8 mouse cellular contexts compared by ENCODE assay signal in genomic region chr11:3173425-3174318, GRCm38 (mm10). TPM values are rescaled to one million over a fixed set of nuclear protein-coding genes. Genes with fewer than 3 reads are reported as not detected.
A peak's percentile ranks its signal among the peaks of the same experiment; 100 is the strongest.
DNase-seq lines count a peak whose midpoint lies in the region; ATAC-seq and TF ChIP-seq lines count a peak whose summit lies in the region.
"Not testable (repeated sequence)": the region's sequence is repeated elsewhere in the genome, so short reads cannot be mapped to it uniquely, and the experiment has no call there.

No protein-coding gene starts in this region.

- not testable (repeated sequence) for H3K9ac ChIP-seq in heart, postnatal 0 days (replicated peaks; ENCODE audit: low read depth, low read length); limb, embryonic 14.5 days (ENCODE audit: low read depth, low read length, severe bottlenecking); midbrain, embryonic 11.5 days (ENCODE audit: low read length)

- H3K36me3 ChIP-seq in heart, postnatal 0 days (replicated peaks; ENCODE audit: control insufficient read depth, insufficient read depth, low read length); limb, embryonic 14.5 days (ENCODE audit: control insufficient read depth, insufficient read depth, low read length); midbrain, embryonic 11.5 days (ENCODE audit: control insufficient read depth, insufficient read depth, low read length): not testable (repeated sequence)

- TF ChIP-seq EP300 in heart, postnatal 0 days (IDR thresholded peaks at IDR 0.05; ENCODE audit: low read depth), result not testable (repeated sequence)

- H3K4me3 ChIP-seq in cerebellum, adult 2 months (replicated peaks; ENCODE audit: insufficient read depth, low read depth, low read length); heart, postnatal 0 days (ENCODE audit: low read depth, low read length); limb, embryonic 14.5 days (replicated peaks; ENCODE audit: low read length); midbrain, embryonic 11.5 days (ENCODE audit: low read depth, low read length): not testable (repeated sequence)

- 82% methylated on average over 11 of the region's 11 CpGs for WGBS in cerebellum, adult 2 months
- 73% methylated on average over 11 of the region's 11 CpGs for WGBS in heart, postnatal 0 days
- 81% methylated on average over 11 of the region's 11 CpGs for WGBS in limb, embryonic 14.5 days
- 84% methylated on average over 11 of the region's 11 CpGs for WGBS in midbrain, embryonic 11.5 days

- DNase-seq in 3T3-L1 (ENCODE audit: low read depth, low spot score), result peak; percentile 63
- peak; percentile 51 to 53 for DNase-seq in cerebellum, adult 2 months
- peak; percentile 29 for DNase-seq in forelimb bud, embryonic 11.5 days (ENCODE audit: low read depth, low spot score)
- DNase-seq in heart, postnatal 0 days (ENCODE audit: low spot score); limb, embryonic 14.5 days (ENCODE audit: low spot score); midbrain, embryonic 11.5 days (ENCODE audit: low spot score, missing footprints): not testable (repeated sequence)
- peak; percentile 70 for DNase-seq in kidney, postnatal 10 days
- peak; percentile 68 to 76 for DNase-seq in spleen, postnatal 14 days (ENCODE audit: low spot score in 2 of 2)

- not testable (repeated sequence) for H3K27ac ChIP-seq in cerebellum, adult 2 months (ENCODE audit: insufficient read depth, low read length); heart, postnatal 0 days (ENCODE audit: low read depth); limb, embryonic 14.5 days (replicated peaks; ENCODE audit: low read depth, low read length); midbrain, embryonic 11.5 days (ENCODE audit: low read depth, low read length)

- H3K9me3 ChIP-seq in heart, postnatal 0 days (replicated peaks; ENCODE audit: control insufficient read depth, low read length); limb, embryonic 14.5 days (ENCODE audit: control insufficient read depth, low read length); midbrain, embryonic 11.5 days (ENCODE audit: control insufficient read depth, low read length): not testable (repeated sequence)

- H3K27me3 ChIP-seq in cerebellum, adult 2 months (ENCODE audit: control insufficient read depth, insufficient read depth, low read length); heart, postnatal 0 days (ENCODE audit: control insufficient read depth, insufficient read depth, low read length); limb, embryonic 14.5 days (ENCODE audit: control insufficient read depth, insufficient read depth, low read length); midbrain, embryonic 11.5 days (ENCODE audit: control insufficient read depth, insufficient read depth, low read length): not testable (repeated sequence)

- not testable (repeated sequence) for H3K4me1 ChIP-seq in cerebellum, adult 2 months (ENCODE audit: control insufficient read depth, insufficient read depth, low read length); heart, postnatal 0 days (ENCODE audit: control insufficient read depth, insufficient read depth); limb, embryonic 14.5 days (ENCODE audit: control insufficient read depth, insufficient read depth, low read length); midbrain, embryonic 11.5 days (ENCODE audit: control insufficient read depth, insufficient read depth, low read length)

- TF ChIP-seq POLR2A in cerebellum, adult 2 months (IDR thresholded peaks at IDR 0.05; ENCODE audit: borderline replicate concordance, insufficient read depth, low read length); limb, embryonic 14.5 days (IDR thresholded peaks at IDR 0.05; ENCODE audit: borderline replicate concordance, extremely low read depth, insufficient read depth, insufficient read length): not testable (repeated sequence)

- H3K4me2 ChIP-seq in heart, postnatal 0 days (ENCODE audit: low read depth, low read length); limb, embryonic 14.5 days (replicated peaks; ENCODE audit: low read depth, low read length, severe bottlenecking); midbrain, embryonic 11.5 days: not testable (repeated sequence)

- TF ChIP-seq CTCF in cerebellum, adult 2 months (IDR thresholded peaks at IDR 0.05; ENCODE audit: borderline replicate concordance, insufficient read depth, low read depth, low read length); heart, postnatal 0 days (IDR thresholded peaks at IDR 0.05; ENCODE audit: low read depth): not testable (repeated sequence)

- peak; percentile 19 for ATAC-seq in heart, postnatal 0 days (ENCODE audit: insufficient read depth, low read depth)
- ATAC-seq in limb, embryonic 14.5 days (ENCODE audit: low FRiP score, low read depth), result peak; percentile 31; the same call in 1 of the 2 replicates
- peak; percentile 56 for ATAC-seq in midbrain, embryonic 11.5 days (ENCODE audit: low FRiP score)

RNA-seq across cellular contexts. Expression of gene Sfi1, which starts 19.6 kb away (rescaled TPM):
- 24.1 and 26.6 TPM in 2 replicates for polyA plus RNA-seq in cerebellum, adult 2 months (2012; rRNA removed)
- 7.1 and 13.2 TPM in 2 replicates for total RNA-seq in heart, postnatal 0 days (2014; rRNA removed; ENCODE audit: low replicate concordance)
- 5.3 and 5.4 TPM in 2 replicates for polyA plus RNA-seq in heart, postnatal 0 days (2015; fragmentation: Nextera tagmentation; extraction: Ambion mirVana)
- polyA plus RNA-seq in limb, embryonic 14.5 days (2012; rRNA removed), result 34.6 and 39.4 TPM in 2 replicates
- 10.1 and 11.7 TPM in 2 replicates for polyA plus RNA-seq in limb, embryonic 14.5 days (2014; fragmentation: Nextera tagmentation; extraction: Ambion mirVana)
- polyA plus RNA-seq in midbrain, embryonic 11.5 days (2014; fragmentation: Nextera tagmentation; extraction: Ambion mirVana), result 8.0 and 8.8 TPM in 2 replicates

RNA-seq across cellular contexts. Expression of gene Eif4enif1, which starts 28.5 kb away (rescaled TPM):
- 57.4 and 59.0 TPM in 2 replicates for polyA plus RNA-seq in cerebellum, adult 2 months (2012; rRNA removed)
- total RNA-seq in heart, postnatal 0 days (2014; rRNA removed; ENCODE audit: low replicate concordance), result 34.4 and 58.2 TPM in 2 replicates
- polyA plus RNA-seq in heart, postnatal 0 days (2015; fragmentation: Nextera tagmentation; extraction: Ambion mirVana), result 16.9 and 19.0 TPM in 2 replicates
- 87.8 and 103 TPM in 2 replicates for polyA plus RNA-seq in limb, embryonic 14.5 days (2012; rRNA removed)
- 55.9 and 68.7 TPM in 2 replicates for polyA plus RNA-seq in limb, embryonic 14.5 days (2014; fragmentation: Nextera tagmentation; extraction: Ambion mirVana)
- polyA plus RNA-seq in midbrain, embryonic 11.5 days (2014; fragmentation: Nextera tagmentation; extraction: Ambion mirVana), result 54.5 and 54.7 TPM in 2 replicates
